Mouse (Mus musculus): ENCODE data around the gene Olfr370.
"Not testable (repeated sequence)": the region's sequence is repeated elsewhere in the genome, so short reads cannot be mapped to it uniquely, and the experiment has no call there.

Gene Olfr370

DNA sequence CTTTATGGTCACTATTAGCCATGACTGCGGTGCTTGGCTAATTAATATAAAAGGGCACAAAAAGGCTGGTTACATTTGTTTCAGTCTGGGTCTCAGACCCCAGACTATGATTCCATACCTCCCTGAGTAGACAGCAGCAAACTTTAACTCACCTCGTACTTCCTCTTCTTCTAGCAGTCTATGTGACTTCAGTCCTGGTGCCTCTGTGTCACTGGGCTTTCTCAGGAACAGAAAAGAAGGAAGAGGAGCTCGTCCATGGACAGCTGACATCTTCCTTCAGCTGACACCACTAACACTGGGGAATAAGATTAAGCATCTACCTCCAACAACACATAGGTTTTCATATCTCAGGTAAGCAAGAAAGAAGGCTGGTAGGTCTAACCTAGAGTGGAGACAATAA lies at the start of gene Olfr370:
Gene Olfr370 (plus strand): TSS at position 45 of the 400 bp plus-strand sequence.
- in situ Hi-C loops (cut with MboI; ENCODE audit: unreplicated experiment in 2 of 2), result no loop called here

DNA sequence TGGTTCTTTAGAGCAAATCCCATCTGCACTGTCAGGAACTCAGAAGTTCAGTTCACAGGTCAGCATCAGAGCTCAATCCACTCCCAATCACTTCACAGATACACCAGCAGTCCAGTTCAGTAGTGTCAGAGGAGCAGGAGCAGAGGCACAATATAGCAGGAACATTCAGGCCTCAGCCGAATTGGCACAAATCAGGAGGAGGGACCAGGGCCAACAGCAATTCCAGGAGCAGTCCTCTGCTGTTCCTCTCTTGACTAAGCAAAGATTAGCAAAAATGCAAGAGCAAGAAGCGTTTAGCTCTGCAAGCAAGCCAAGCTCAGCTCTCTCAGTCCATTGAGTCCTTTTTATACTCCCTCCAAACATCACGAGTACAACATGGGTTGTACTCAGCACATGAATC lies 23.9 kb upstream of the Olfr370 start:
- in situ Hi-C loops (cut with MboI; ENCODE audit: unreplicated experiment in 2 of 2), result no loop called here

DNA sequence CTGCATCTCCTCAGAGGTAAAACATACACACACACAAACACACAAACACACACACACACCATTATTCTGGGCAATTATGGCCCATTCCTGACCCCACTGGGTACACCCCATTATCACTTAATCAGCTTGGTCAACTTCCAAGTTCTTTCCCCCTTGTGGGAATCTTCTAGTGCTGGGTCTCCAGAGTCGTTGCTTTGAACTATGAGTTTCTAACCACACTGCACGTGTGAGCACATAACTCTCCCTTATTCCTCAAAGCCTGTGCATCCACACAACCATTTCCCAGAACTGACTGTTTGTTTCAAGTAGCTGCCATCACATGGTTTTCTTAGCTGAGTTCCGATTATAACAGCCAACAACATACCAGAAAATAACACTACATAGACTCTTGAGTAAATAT lies 15.1 kb upstream of the Olfr370 start:
- in situ Hi-C loops (cut with MboI; ENCODE audit: unreplicated experiment in 2 of 2), result no loop called here

DNA sequence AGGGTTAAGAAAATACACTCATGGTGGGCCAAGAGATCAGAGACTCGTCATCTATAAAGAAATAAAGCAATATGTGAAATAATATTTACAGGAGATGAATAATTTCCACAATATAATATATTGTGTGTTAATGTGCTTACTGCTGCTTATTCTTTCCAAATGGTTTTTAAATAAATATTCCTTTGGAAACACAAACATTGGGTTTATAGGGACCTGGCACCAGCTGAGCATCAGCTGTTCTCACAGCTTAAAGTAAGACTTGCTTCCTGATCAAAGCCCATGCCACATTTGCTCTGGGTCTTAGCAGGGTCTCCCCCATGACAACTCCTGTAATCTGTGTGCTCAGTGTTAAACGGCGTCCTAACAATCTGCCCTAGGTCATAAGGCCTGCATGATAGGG lies 14.7 kb upstream of the Olfr370 start:
- in situ Hi-C loops (cut with MboI; ENCODE audit: unreplicated experiment in 2 of 2), result not testable (repeated sequence)

DNA sequence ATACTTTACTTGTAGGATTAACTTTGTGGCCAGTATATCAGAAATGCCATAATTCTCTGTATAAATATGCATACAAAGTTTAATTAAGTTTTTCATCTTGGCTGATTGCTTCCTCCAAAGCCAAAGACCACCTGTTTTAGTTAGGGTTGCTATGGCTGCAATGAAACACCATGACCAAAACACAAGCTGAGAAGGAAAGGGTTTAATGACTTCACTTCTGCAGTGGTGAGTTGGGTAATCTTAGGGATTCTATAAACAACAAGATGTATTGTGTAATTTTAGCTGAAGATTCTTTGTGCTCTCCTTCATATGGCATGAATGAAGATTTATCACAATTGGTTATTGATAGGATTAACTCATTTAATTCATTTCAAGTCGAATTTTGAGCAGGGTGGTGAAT lies 14.3 kb upstream of the Olfr370 start:
- in situ Hi-C loops (cut with MboI; ENCODE audit: unreplicated experiment in 2 of 2), result no loop called here

DNA sequence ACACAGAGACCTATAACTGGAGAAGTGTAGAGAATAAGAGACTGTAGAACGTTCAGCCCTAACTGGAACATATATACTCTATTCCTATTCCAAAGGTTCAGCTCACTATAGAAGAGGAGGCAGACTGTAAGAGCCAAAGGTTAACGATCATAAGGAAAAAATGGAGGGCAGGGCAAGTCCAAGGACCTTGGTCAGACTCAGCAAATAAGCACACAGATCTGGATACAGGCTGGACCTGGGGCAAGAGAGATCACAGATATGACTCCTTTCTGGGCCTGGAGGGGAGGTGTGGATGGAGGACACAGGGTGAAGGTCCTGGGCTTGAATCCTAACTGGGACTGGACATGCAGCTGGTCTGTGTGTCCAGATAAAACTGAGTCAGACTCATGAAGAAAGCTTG lies 778 bp upstream of the Olfr370 start:
- in situ Hi-C loops (cut with MboI; ENCODE audit: unreplicated experiment in 2 of 2), result no loop called here

DNA sequence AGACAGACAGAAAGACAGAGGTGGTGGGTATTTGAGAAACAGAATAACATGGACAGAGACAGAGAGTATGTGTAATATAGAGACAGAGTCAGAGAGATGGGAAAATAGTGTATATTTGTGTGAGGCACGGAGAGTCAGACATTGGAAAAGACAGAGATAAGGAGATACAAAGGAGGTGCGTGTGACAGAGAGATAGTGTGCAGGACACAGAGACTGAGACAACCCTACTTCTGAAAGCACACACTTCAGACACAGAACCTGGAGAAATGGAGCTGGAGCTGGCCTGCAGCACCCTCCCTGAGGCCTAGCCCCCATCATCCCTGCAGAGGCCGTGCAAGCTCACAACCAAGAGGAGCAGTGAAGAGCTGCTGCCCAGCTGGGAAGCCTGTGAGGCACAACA lies 27.1 kb downstream of the Olfr370 start:
- in situ Hi-C loops (cut with MboI; ENCODE audit: unreplicated experiment in 2 of 2), result no loop called here

DNA sequence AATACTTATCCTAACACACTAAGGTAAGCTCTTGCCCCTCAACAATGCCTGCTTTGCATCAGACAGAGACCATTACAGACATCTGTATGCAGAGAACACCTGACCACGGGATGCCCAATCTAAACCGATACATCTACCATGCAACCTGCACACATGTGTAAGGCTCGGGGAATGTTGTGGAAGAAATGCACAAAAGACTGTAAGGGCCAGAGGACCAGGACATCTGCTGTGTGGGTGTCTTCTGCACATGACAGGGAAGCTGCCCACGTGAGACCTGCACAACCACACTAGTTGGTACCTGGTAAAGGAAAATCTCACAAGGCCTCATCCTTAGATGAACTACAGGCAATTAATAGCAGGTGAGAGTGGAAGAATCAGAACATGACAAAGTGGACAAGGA lies 27.7 kb downstream of the Olfr370 start:
- in situ Hi-C loops (cut with MboI; ENCODE audit: unreplicated experiment in 2 of 2), result no loop called here

DNA sequence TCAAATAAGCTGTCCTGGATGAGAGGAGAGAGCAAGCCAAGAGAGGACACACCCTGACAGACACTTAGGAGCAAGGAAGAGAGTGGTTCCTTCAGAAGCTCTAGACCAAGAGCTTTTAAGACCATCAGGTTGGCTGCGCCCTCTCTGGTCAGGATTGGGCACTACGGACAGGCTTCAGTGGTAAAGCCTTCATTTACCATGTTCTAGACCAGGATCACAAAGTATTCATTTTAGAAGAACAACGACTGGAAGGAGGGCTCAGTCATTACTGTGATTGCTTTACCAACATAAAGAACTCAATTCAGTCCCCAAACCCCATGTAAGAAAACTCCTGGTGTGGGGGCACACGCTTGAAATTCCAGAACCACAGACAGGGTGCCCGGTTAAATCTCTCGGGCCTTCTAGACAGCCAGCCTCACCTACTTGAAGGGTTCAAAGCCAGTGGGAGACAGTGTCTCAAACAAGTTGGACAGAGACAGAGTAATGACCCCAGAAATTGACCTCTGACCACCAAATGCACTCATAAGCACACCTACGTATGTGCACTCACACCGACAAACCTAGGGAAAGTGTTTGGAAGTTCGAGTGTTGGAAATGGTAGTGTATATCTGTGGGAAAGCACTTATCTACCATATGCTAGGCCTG lies 30.3 kb downstream of the Olfr370 start:
- in situ Hi-C loops (cut with MboI; ENCODE audit: unreplicated experiment in 2 of 2), result no loop called here

DNA sequence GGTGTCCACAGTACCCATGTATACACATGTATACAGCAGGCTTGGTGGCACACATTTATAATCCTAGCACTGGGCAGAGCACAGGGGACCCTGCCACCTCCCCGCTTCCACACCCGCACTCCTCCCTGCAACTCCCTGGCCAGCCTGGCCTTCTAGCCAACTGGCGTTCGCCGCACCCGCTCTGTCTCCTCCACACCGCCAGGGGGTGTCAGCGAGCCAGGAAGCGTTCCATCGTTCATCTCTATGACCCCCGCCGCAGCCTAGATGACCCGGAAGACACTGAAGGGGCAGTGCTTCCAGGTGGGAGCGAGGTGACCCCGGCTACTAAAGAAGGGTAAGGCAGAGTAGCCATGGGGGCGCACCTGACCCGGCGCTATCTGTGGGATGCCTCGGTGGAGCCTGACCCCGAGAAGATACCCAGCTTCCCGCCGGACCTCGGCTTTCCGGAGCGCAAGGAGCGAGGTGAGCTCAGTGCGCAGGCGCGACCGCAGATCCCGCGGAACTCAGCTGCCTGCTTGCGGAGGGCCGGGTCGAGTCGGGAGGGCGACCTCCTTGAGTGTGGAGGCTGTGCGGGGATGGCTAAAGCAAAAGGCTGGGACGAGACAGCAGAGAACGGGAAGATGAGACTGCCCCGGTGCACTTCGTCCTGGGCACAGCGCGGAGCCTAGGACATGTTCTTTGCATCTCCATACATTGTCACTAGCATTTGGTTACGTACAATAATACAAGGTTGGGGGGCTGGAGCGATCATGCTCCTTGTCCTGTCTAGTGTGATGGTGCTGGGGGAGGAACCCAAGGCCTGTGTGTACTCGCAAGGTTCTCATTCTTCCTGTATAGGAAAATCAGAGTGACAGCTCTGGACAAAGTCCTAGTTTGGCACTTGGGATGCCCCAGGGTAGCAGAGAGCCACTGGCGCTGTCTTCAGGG lies 31.2 kb downstream of the Olfr370 start, which contains the start of gene Ndufb7:
Gene Ndufb7 (plus strand): TSS at position 203 of the 927 bp plus-strand sequence.
- in situ Hi-C loops (cut with MboI; ENCODE audit: unreplicated experiment in 2 of 2), result no loop called here

DNA sequence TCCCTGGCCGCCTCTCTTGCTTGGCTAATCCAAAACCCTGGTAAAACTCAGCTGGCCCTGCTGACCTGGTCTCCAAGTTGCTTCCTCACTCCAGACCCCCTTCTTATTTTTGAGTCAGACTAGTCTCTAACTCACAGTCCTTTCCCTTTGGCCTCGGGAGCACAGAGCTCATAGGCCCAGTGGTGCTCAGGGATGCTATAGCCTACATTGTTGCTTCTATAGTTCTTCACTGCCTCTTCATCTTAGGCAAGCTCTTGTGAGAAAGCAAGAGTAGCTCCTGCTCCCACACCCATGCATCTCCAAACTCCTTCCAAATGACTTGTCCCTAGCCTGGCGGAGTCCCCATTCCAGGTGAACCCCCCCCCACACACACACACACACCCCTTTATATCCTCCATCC lies 32.1 kb downstream of the Olfr370 start:
- in situ Hi-C loops (cut with MboI; ENCODE audit: unreplicated experiment in 2 of 2), result no loop called here

DNA sequence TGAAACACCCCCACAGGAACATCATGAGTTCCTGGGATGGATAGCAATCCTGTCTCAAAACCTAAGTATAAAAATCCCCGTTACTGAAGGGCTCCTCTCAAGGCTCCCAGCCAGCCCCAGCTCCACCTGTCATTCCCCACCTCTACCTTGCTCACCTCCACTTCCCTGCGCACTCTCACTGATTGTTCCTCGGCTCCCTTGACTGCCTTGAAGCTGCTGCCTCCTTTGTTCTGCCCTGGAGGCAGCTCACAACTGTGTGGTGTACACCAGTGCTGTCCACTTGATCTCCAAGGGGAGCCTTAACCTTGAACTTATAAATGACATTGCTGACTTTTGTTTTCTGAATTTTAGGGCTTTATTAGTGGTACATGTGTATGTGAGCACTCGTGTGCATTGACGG lies 32.5 kb downstream of the Olfr370 start:
- in situ Hi-C loops (cut with MboI; ENCODE audit: unreplicated experiment in 2 of 2), result no loop called here

DNA sequence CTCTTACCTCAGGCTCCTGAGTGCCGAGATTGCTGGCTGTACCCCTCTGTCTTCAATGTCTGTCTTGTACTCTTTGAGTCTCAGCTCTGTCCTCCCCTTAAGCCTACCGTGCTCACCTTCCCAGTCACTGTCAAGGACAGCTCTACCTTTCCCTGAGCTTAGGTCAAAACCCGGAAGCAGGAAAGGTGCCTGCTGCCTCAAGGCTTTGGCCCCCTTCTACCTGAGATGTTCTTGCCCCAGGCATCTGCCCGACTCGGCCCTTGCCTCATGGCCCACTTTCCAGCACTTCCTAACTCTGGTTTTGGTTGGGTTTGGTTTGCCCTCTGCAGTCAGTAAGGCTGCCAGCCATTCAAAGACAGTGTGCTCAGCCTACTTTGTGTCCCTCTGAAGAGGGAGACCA lies 33.2 kb downstream of the Olfr370 start:
- in situ Hi-C loops (cut with MboI; ENCODE audit: unreplicated experiment in 2 of 2), result no loop called here

DNA sequence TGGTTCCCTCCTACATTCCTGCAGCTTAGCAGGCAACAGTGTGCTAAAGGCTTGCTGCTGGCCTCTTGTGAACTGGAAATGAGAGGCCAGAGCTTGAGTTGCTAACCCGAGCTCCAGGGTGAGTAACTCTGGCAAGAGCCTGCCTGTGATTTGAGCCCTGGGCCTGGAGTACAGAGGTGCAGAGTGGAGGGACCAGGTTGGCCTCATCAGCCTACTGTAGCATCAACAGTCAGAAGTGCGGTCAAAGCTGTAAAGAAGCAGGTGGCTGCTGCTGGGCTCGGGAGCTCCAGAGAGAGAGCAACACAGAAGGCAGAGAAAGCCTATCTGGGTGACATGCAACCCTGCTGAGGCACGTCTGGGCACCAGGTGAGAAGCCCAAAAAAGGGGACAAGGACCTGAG lies 33.6 kb downstream of the Olfr370 start:
- in situ Hi-C loops (cut with MboI; ENCODE audit: unreplicated experiment in 2 of 2), result no loop called here

DNA sequence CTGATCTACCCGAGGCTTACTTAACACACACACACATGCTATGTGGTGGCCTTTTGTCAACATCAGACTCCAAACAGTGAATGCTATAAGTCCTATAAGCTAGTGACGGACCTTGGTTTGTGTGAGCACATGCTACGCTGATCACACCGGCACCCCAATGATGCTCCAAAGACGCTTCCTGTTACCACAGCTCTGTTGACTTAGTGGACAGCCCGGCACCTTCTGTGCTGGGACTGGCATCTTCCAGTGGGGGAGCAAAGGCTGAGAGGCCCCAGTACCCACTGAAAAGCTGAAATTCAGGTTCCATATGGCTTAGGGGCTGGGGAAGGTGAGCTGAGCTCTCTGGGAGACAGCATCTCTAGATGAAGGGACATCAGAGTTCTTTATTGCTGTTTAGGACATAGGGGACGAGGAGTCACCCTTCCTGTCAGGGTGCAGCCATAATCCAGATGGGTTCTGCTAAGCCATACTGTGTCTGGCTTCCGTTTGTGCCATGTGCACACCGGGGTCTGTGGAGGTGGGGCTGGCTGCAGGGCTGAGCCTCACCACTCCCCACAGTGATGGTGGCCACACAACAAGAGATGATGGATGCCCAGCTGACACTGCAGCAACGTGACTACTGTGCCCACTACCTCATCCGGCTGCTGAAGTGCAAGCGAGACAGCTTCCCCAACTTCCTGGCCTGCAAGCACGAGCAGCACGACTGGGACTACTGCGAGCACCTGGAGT lies 34.9 kb downstream of the Olfr370 start:
- in situ Hi-C loops (cut with MboI; ENCODE audit: unreplicated experiment in 2 of 2), result no loop called here

DNA sequence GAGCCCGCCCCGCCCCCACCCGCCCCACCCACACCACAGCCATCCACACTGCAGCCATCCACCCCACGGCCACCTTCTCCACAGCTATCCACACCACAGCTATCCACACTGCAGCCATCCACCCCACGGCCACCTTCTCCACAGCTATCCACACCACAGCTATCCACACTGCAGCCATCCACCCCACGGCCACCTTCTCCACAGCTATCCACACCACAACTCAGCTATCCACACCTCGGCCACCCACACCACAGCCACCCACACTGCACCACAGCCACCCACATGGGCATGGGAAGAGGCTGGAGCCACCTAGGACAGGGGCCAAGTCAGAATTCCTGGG lies 35.4 kb downstream of the Olfr370 start:
- in situ Hi-C loops (cut with MboI; ENCODE audit: unreplicated experiment in 2 of 2), result not testable (repeated sequence)

DNA sequence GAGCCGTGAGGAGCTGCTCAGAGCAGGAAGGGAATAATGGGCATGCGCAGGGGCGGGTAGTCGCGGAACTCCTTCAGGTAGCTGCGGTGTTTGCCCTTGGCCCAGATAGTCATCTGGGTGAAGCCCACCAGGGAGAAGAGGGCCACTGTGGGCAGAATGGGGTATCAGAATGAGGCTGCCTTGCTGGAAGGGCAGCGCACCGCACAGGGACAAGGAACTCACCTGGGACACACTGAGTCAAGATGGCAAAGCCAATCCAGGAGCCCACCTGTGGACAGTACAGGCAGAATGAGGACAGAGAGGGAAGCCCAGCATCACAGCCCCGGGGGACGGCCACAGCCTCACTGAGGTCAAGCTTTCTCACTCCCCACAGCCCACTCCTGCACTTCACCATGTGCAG lies 36.2 kb downstream of the Olfr370 start:
- in situ Hi-C loops (cut with MboI; ENCODE audit: unreplicated experiment in 2 of 2), result no loop called here

DNA sequence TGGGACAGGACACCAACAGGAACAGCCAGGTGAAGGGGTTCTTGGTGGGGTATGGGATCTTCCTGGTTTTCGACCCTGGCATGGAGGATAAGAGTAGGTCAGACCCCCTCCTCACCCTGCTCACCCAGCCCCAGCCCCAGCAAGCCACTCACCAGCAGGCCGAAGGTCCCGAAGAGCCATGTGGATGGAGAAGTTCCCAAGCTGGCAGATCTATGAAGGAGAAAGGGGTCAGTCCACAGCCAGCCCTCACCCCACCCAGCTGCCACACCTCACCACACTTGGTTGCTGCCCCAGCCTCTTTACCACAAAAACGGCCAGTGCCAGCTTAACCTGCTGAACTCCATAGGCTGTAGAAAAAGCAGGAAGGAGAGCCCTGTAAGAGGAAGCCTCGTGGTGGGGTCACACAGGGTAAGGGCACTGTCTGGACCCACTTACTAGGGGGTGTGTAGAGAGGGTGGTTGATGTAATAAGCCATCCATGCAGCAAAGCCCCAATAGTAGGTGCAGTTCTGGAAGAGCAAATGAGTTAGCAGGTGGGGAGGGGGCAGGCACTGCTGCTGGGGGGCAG lies 36.7 kb downstream of the Olfr370 start:
- in situ Hi-C loops (cut with MboI; ENCODE audit: unreplicated experiment in 2 of 2), result no loop called here

DNA sequence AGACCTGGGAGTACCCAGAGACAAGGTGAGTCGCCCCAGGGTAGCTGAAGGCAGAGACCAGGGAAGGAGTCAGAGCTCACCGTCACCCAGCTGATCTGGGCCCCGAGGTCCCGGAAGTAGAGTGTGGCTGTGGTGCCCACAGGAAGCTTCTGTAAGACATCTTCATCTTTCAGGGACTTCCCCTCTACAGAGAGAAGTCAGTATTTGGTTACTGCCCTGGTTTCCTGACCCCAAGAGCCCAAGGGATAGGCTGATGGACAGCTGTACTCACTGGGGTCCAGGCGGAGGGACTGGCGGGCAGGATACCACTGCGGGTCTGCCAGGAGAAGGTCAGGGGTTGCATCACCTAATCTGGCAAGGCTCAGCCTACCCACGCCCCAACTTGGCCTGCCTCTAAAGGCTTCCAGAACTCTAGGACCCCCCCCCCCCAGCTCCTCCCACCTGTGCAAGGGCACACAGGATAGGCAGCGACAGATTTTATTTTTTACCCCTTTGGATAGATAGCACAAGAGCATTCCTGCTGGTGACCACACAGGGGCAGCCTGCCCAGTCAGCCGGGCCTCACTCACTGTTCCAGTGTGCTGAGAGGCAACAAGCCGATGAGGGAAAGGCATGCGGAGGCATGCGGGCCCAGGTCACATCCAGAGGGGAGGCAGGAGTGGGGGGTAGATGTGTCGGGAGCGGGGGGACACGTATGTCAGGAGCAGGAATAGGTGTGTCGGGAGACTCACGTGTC lies 37.7 kb downstream of the Olfr370 start:
- in situ Hi-C loops (cut with MboI; ENCODE audit: unreplicated experiment in 2 of 2), result no loop called here

DNA sequence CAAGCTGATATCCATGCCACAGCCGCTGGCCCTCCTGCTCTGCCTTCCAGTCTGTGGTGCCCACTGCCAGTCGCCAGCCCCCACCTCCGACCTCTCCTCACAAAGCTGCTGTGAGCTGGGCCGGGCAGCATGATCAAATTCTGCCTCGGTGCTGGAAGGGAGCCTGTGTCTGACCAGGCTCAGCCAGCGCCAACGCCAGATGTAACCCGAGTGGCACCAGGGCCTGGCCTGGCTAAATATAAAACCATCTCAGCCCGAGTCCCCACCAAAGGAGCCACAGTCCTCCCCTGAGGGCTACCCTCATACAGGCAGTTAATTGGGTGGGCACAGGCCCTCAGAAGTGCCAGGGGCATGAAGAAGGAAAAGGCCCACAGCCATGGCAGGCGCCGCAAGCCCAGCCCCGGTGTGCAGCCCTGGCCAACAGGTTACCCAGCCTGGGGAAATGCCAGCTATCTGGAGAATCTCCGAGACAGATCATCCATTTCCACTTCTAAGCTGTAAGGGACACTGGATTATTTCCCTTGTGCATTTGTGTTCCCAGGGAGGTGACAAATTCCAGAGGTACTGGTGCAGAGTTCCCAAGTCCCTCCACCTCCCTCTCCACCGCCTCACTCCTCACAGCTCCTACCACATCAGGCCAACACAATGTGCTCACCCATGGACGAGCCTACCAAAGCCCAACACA lies 39.2 kb downstream of the Olfr370 start:
- in situ Hi-C loops (cut with MboI; ENCODE audit: unreplicated experiment in 2 of 2), result no loop called here
